Mouse (Mus musculus) megakaryocyte, embryonic 14.5 days (primary cell): Measurements from ENCODE around the gene Oog1.
"Not testable (repeated sequence)": the region's sequence is repeated elsewhere in the genome, so short reads cannot be mapped to it uniquely, and the experiment has no call there.

Source experiments
- FLI1 ChIP-seq: IDR thresholded peaks from 2 replicates; pipeline ENCODE4 v1.6.1; 2012; ENCODE audit warnings: low read length, inconsistent platforms, mixed read lengths
- GATA1 ChIP-seq: IDR thresholded peaks from 3 replicates; pipeline ENCODE4 v1.6.1; 2012; ENCODE audit warnings: mixed read lengths, low read length, inconsistent platforms, borderline replicate concordance

DNA sequence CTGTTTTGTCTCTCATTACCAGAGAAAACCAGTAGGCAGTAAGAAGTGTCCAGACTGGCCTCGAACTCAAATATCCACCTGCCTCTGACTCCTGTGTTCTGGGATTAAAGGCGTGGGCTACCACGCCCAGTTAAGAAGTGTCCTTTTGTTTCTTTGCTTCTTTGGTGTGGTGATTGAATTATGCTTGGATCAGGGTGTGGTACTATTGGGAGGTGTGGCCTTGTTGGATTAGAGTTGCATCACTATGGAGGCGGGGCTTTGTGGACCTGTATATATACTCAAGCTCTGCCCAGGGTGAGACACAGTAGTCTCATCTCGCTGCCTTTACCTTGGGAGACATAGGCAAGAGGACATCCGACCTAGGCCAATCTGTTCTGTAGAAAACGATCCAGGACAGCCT is 16.1 kb downstream of the Oog1 start, which contains the start of gene Gm4027:
- TF ChIP-seq GATA1, FLI1: not testable (repeated sequence)
